Mouse (Mus musculus): Measurements from ENCODE around the gene Traf3ip1.

DNA sequence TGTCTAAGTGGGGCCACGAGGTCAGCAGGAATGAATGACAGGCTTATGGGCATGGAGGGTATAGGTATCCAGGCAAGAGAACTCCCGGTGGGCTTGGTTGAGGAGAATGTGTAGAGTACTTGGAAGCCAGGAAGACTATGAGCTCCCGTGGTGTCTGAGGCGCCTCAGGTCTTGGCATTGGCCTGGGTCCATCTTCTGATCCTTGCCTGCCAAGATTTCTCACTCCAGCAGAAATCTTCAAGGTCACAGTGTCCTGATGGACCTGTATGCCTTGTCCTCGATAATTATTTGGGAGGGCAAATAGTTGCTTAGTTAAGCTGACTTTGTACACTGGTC lies 10.5 kb upstream of the Traf3ip1 start:
- TF ChIP-seq CTCF (IDR thresholded peaks at IDR 0.05; ENCODE audit: insufficient read depth, low read depth, low read length) (no peak), POLR2A (IDR thresholded peaks at IDR 0.05; ENCODE audit: insufficient read depth, low read depth, low read length) (no peak)
